Mouse (Mus musculus): ENCODE results near the gene Gemin7.

- no peak for TF ChIP-seq CTCF (IDR thresholded peaks at IDR 0.05; ENCODE audit: low read depth, low read length)
- no peak for TF ChIP-seq POLR2A (IDR thresholded peaks at IDR 0.05; ENCODE audit: borderline replicate concordance, low read depth, low read length)
Measured at GRCm38 (mm10) chr7:19575559-19575958, 1.8 kb downstream of the Gemin7 start.
